Mouse (Mus musculus) myocyte (in vitro differentiated cells): ENCODE results near the gene Olfr186. TPM values are rescaled to one million over a fixed set of nuclear protein-coding genes. Genes with fewer than 3 reads are reported as not detected.

Experiments used
- H3K27me3 ChIP-seq: one replicate; pipeline ENCODE4 v1.6.1; 2011; ENCODE audit not compliant: control insufficient read depth, insufficient read depth, insufficient read length
- H3K36me3 ChIP-seq: one replicate; pipeline ENCODE4 v1.6.1; 2011; ENCODE audit not compliant: control insufficient read depth, insufficient read depth
- H3K4me2 ChIP-seq: one replicate; pipeline ENCODE4 v1.6.1; 2011; ENCODE audit warnings: low read depth, control low read depth
- H3K4me3 ChIP-seq: one replicate; pipeline ENCODE4 v1.5.1; 2011; ENCODE audit warnings: mild to moderate bottlenecking, control low read depth, moderate library complexity
- H3K79me2 ChIP-seq: one replicate; pipeline ENCODE4 v1.6.1; 2011; ENCODE audit not compliant: control insufficient read depth, insufficient read depth
- H3ac ChIP-seq: one replicate; pipeline ENCODE4 v1.6.1; 2011; ENCODE audit not compliant: control insufficient read depth, insufficient read length
- CEBPB ChIP-seq: IDR thresholded peaks from 2 replicates; pipeline ENCODE4 v1.6.1; 2011; ENCODE audit warnings: mild to moderate bottlenecking, moderate library complexity; ENCODE audit not compliant: poor library complexity, insufficient read depth, severe bottlenecking
- E2F4 ChIP-seq: IDR thresholded peaks from one replicate; pipeline ENCODE4 v1.6.1; 2011; ENCODE audit warnings: mild to moderate bottlenecking, control low read depth, moderate library complexity; ENCODE audit not compliant: insufficient read depth
- MAX ChIP-seq: IDR thresholded peaks from one replicate; pipeline ENCODE4 v1.6.1; 2011; ENCODE audit warnings: low read depth, mild to moderate bottlenecking, control low read depth
- MYOD1 ChIP-seq, 3 experiments: IDR thresholded peaks; one replicate each; pipeline ENCODE4 v1.6.1; 2011; ENCODE audit warnings: control low read depth in 2 of 3, low read depth in 2 of 3, mild to moderate bottlenecking in 2 of 3, moderate library complexity in 1 of 3; ENCODE audit not compliant: insufficient read length in 2 of 3, control insufficient read depth in 1 of 3
- MYOG ChIP-seq, 3 experiments: IDR thresholded peaks; one replicate each; pipeline ENCODE4 v1.6.1; 2011; ENCODE audit warnings: control low read depth in 2 of 3, low read depth in 2 of 3, mild to moderate bottlenecking in 2 of 3; ENCODE audit not compliant: insufficient read length in 2 of 3, control insufficient read depth in 1 of 3, insufficient read depth in 1 of 3
- POLR2A ChIP-seq: IDR thresholded peaks from one replicate; pipeline ENCODE4 v1.6.1; 2011; ENCODE audit warnings: low read depth, mild to moderate bottlenecking, control low read depth, moderate library complexity; ENCODE audit not compliant: insufficient read length
- POLR2AphosphoS2 ChIP-seq: IDR thresholded peaks from one replicate; pipeline ENCODE4 v1.6.1; 2011; ENCODE audit warnings: low read depth, control low read depth; ENCODE audit not compliant: insufficient read length
- REST ChIP-seq: IDR thresholded peaks from one replicate; pipeline ENCODE4 v1.6.1; 2011; ENCODE audit warnings: mild to moderate bottlenecking, control low read depth, moderate library complexity; ENCODE audit not compliant: insufficient read depth, insufficient read length
- SRF ChIP-seq: IDR thresholded peaks from one replicate; pipeline ENCODE4 v1.6.1; 2011; ENCODE audit warnings: low read depth; ENCODE audit not compliant: control insufficient read depth, insufficient read length
- TCF12 ChIP-seq: IDR thresholded peaks from one replicate; pipeline ENCODE4 v1.6.1; 2011; ENCODE audit warnings: mild to moderate bottlenecking, control low read depth; ENCODE audit not compliant: poor library complexity, insufficient read depth, severe bottlenecking
- TCF3 ChIP-seq: IDR thresholded peaks from one replicate; pipeline ENCODE4 v1.6.1; 2011; ENCODE audit warnings: low read depth, control low read depth; ENCODE audit not compliant: insufficient read length
- USF1 ChIP-seq: IDR thresholded peaks from one replicate; pipeline ENCODE4 v1.6.1; 2011; ENCODE audit warnings: low read depth, mild to moderate bottlenecking, control low read depth, moderate library complexity
- polyA plus RNA-seq: library from polyadenylated mRNA; unstranded; fragments of >200 nt; fragmentation: generic; extraction: Trizol; gene quantifications from one replicate; pipeline ENCODE4 v1.2.1, GENCODE M21; 2012; ENCODE audit warnings: missing spikeins

Olfr186 gene
- polyA plus RNA-seq, 1 experiment = not detected

GRCm38 (mm10) chr16:59007146-59007545 lies 22.9 kb downstream of the Olfr186 start:
- Histone ChIP-seq H3ac (no peak overlapping the region), H3K4me2 (no peak overlapping the region), H3K79me2 (no peaks in the 10 kb centered on the region), H3K4me3 (no peak overlapping the region), H3K36me3 (no peaks in the 10 kb centered on the region), H3K27me3 (no peaks in the 10 kb centered on the region)
- no peak for TF ChIP-seq CEBPB
- TF ChIP-seq REST = no peak
- no peak for TF ChIP-seq TCF3
- no peak for TF ChIP-seq POLR2AphosphoS2
- no peak for TF ChIP-seq USF1
- no peak for TF ChIP-seq SRF
- no peak for TF ChIP-seq POLR2A
- no peak for TF ChIP-seq E2F4
- no peak for TF ChIP-seq TCF12
- TF ChIP-seq MYOD1 (IDR thresholded peaks at IDR 0.05; ENCODE audit: control insufficient read depth in 1 of 3, insufficient read length in 2 of 3, low read depth in 2 of 3) = no peak
- no peak for TF ChIP-seq MAX
- TF ChIP-seq MYOG (IDR thresholded peaks at IDR 0.05; ENCODE audit: control insufficient read depth in 1 of 3, insufficient read depth in 1 of 3, insufficient read length in 2 of 3, low read depth in 2 of 3) = no peak

- Histone ChIP-seq H3K79me2 (no peaks in the 10 kb centered on the region), H3ac (no peak within 1 kb of the TSS), H3K36me3 (no peaks in the 10 kb centered on the region), H3K27me3 (no peaks in the 10 kb centered on the region), H3K4me3 (no peak within 1 kb of the TSS), H3K4me2 (no peak within 1 kb of the TSS)
- no peak for TF ChIP-seq REST
- no peak for TF ChIP-seq E2F4
- no peak for TF ChIP-seq SRF
- TF ChIP-seq TCF12 = no peak
- no peak for TF ChIP-seq POLR2A
- TF ChIP-seq MAX = no peak
- TF ChIP-seq CEBPB = no peak
- TF ChIP-seq USF1 = no peak
- no peak for TF ChIP-seq TCF3
- no peak for TF ChIP-seq MYOG (IDR thresholded peaks at IDR 0.05; ENCODE audit: control insufficient read depth in 1 of 3, insufficient read depth in 1 of 3, insufficient read length in 2 of 3, low read depth in 2 of 3)
- no peak for TF ChIP-seq POLR2AphosphoS2
- no peak for TF ChIP-seq MYOD1 (IDR thresholded peaks at IDR 0.05; ENCODE audit: control insufficient read depth in 1 of 3, insufficient read length in 2 of 3, low read depth in 2 of 3)
Observed at GRCm38 (mm10) chr16:58995057-58995456, 35.0 kb downstream of the Olfr186 start, which contains the start of gene Olfr183. Gene Olfr183 (plus strand): TSS chr16:58995357.

Other genes starting within 250 kb of the Olfr186 start
- gene Olfr173, start 230.0 kb downstream of the Olfr186 start, polyA plus RNA-seq = not detected
- gene Olfr175-ps1, start 203.5 kb downstream of the Olfr186 start, polyA plus RNA-seq = not detected
- gene Olfr177, start 155.5 kb downstream of the Olfr186 start, polyA plus RNA-seq = not detected
- not detected for gene Olfr178, start 138.2 kb downstream of the Olfr186 start, polyA plus RNA-seq
- gene Olfr181, start 101.5 kb downstream of the Olfr186 start, polyA plus RNA-seq = not detected
- not detected for gene Olfr180, start 100.9 kb downstream of the Olfr186 start, polyA plus RNA-seq
- not detected for gene Olfr183, start 34.9 kb downstream of the Olfr186 start, polyA plus RNA-seq
- gene Olfr187, start 9.5 kb upstream of the Olfr186 start, polyA plus RNA-seq = not detected
- not detected for gene Olfr190, start 47.7 kb upstream of the Olfr186 start, polyA plus RNA-seq
- gene Olfr191, start 59.5 kb upstream of the Olfr186 start, polyA plus RNA-seq = not detected
- gene Olfr193, start 81.6 kb upstream of the Olfr186 start, polyA plus RNA-seq = not detected
- not detected for gene Olfr194, start 90.8 kb upstream of the Olfr186 start, polyA plus RNA-seq
- gene Olfr195, start 116.8 kb upstream of the Olfr186 start, polyA plus RNA-seq = not detected
- gene Olfr196, start 140.2 kb upstream of the Olfr186 start, polyA plus RNA-seq = not detected
- not detected for gene Olfr198, start 173.2 kb upstream of the Olfr186 start, polyA plus RNA-seq
- gene Olfr199, start 189.5 kb upstream of the Olfr186 start, polyA plus RNA-seq = not detected
- gene Olfr201, start 242.3 kb upstream of the Olfr186 start, polyA plus RNA-seq = not detected